Mouse (Mus musculus) limb, embryonic 12.5 days (tissue): ENCODE measurements around the gene G6pc3. TPM values are rescaled to one million over a fixed set of nuclear protein-coding genes. Genes with fewer than 3 reads are reported as not detected.
A peak's percentile ranks its signal among the peaks of the same experiment; 100 is the strongest.

Source experiments
- ATAC-seq: fragments of 200-750 bp; cut with Nextera tagmentation; 2 replicates; pipeline ENCODE4 v1.8.0; 2017; ENCODE audit warnings: low read depth, moderate TSS enrichment; ENCODE audit not compliant: insufficient number of reproducible peaks, insufficient read depth, low FRiP score, low TSS enrichment
- H3K27ac ChIP-seq: fragments of 300-500 bp; sonication (generic); 2 replicates; pipeline ENCODE4 v1.5.1; 2016; ENCODE audit warnings: mild to moderate bottlenecking, moderate library complexity
- H3K27me3 ChIP-seq: fragments of 300-500 bp; sonication (generic); 2 replicates; pipeline ENCODE4 v1.6.1; 2016; ENCODE audit warnings: mild to moderate bottlenecking, moderate library complexity
- H3K36me3 ChIP-seq: fragments of 300-500 bp; sonication (generic); 2 replicates; pipeline ENCODE4 v1.6.1; 2016; ENCODE audit warnings: mild to moderate bottlenecking, moderate library complexity
- H3K4me1 ChIP-seq: fragments of 300-500 bp; sonication (generic); replicated peaks from 2 replicates; pipeline ENCODE4 v1.6.1; 2016
- H3K4me2 ChIP-seq: fragments of 300-500 bp; sonication (generic); 2 replicates; pipeline ENCODE4 v1.6.1; 2016; ENCODE audit warnings: mild to moderate bottlenecking, moderate library complexity
- H3K4me3 ChIP-seq: fragments of 300-500 bp; sonication (generic); replicated peaks from 2 replicates; pipeline ENCODE4 v1.5.1; 2016; ENCODE audit warnings: mild to moderate bottlenecking
- H3K9ac ChIP-seq: fragments of 300-500 bp; sonication (generic); replicated peaks from 2 replicates; pipeline ENCODE4 v1.6.1; 2016; ENCODE audit warnings: mild to moderate bottlenecking, moderate library complexity
- H3K9me3 ChIP-seq: fragments of 300-500 bp; sonication (generic); 2 replicates; pipeline ENCODE4 v1.6.1; 2016; ENCODE audit warnings: mild to moderate bottlenecking, moderate library complexity
- WGBS: fragments of 180-500 bp; shearing (Covaris S2); methylation state at CpG from one replicate; pipeline ENCODE4 v1.1.7; 2016; 5-methylcytosine and 5-hydroxymethylcytosine counted together
- polyA plus RNA-seq: library from polyadenylated mRNA; unstranded; fragments of >200 nt; fragmentation: Nextera tagmentation; extraction: Ambion mirVana; gene quantifications from 2 replicates; pipeline ENCODE4 v1.2.1, GENCODE M21; 2016

G6pc3 gene
- polyA plus RNA-seq, 1 experiment from 2014 or later, result 36.8 TPM

GRCm38 (mm10) chr11:102190848-102191247 is 1.4 kb downstream of the G6pc3 start:
- H3K27me3 ChIP-seq, result no peaks in the 10 kb centered on the region
- H3K27ac ChIP-seq, result peak overlapping the region; percentile 62
- ATAC-seq, result no peak
- WGBS, result 36% methylated on average over 4 of the region's 4 CpGs
- peak overlapping the region; percentile 88 for H3K4me2 ChIP-seq
- H3K4me1 ChIP-seq, result peaks cover 17% of the 10 kb centered on the region
- peaks cover 37% of the 10 kb centered on the region for H3K36me3 ChIP-seq
- H3K4me3 ChIP-seq, result peak overlapping the region; percentile 62
- peak overlapping the region; percentile 42; the same call in 1 of the 2 replicates for H3K9ac ChIP-seq
- no peaks in the 10 kb centered on the region for H3K9me3 ChIP-seq

- no peak for ATAC-seq
- H3K4me2 ChIP-seq, result no peak overlapping the region
- H3K9ac ChIP-seq, result no peak overlapping the region
- no peak overlapping the region for H3K4me3 ChIP-seq
- peaks cover 17% of the 10 kb centered on the region for H3K4me1 ChIP-seq
- 85% methylated on average over 9 of the region's 9 CpGs for WGBS
- H3K27ac ChIP-seq, result no peak overlapping the region
- peaks cover 67% of the 10 kb centered on the region for H3K36me3 ChIP-seq
- H3K9me3 ChIP-seq, result no peaks in the 10 kb centered on the region
- no peaks in the 10 kb centered on the region for H3K27me3 ChIP-seq
These were observed 4.4 kb downstream of the G6pc3 start for GRCm38 (mm10) chr11:102193657-102194440.

GRCm38 (mm10) chr11:102196018-102196797 is 6.8 kb downstream of the G6pc3 start:
- Histone ChIP-seq H3K27me3 (no peaks in the 10 kb centered on the region), H3K27ac (no peak overlapping the region), H3K9ac (no peak overlapping the region), H3K4me2 (no peak overlapping the region), H3K36me3 (peaks cover 91% of the 10 kb centered on the region), H3K4me1 (peaks cover 11% of the 10 kb centered on the region), H3K4me3 (no peak overlapping the region), H3K9me3 (no peaks in the 10 kb centered on the region)
- WGBS, result 90% methylated on average over 21 of the region's 21 CpGs
- ATAC-seq, result no peak

- Histone ChIP-seq H3K4me2 (no peak overlapping the region), H3K9me3 (no peaks in the 10 kb centered on the region), H3K9ac (no peak overlapping the region), H3K27me3 (no peaks in the 10 kb centered on the region), H3K4me1 (peaks cover 8% of the 10 kb centered on the region; the same call in 1 of the 2 replicates), H3K36me3 (peaks cover 99% of the 10 kb centered on the region), H3K4me3 (no peak overlapping the region), H3K27ac (no peak overlapping the region)
- WGBS, result 58% methylated on average over 6 of the region's 6 CpGs
- ATAC-seq, result no peak
These were observed 8.8 kb downstream of the G6pc3 start for GRCm38 (mm10) chr11:102198245-102198644.

GRCm38 (mm10) chr11:102199856-102200255 is 10.4 kb downstream of the G6pc3 start:
- ATAC-seq, result no peak
- Histone ChIP-seq H3K4me1 (peaks cover 8% of the 10 kb centered on the region; the same call in 1 of the 2 replicates), H3K27me3 (no peaks in the 10 kb centered on the region), H3K4me3 (no peak overlapping the region), H3K9ac (no peak overlapping the region), H3K9me3 (no peaks in the 10 kb centered on the region), H3K36me3 (peaks cover 99% of the 10 kb centered on the region), H3K4me2 (no peak overlapping the region), H3K27ac (no peak overlapping the region)
- WGBS, result 30% methylated on average over 9 of the region's 9 CpGs

- H3K36me3 ChIP-seq, result peaks cover 99% of the 10 kb centered on the region
- H3K4me1 ChIP-seq, result peaks cover 9% of the 10 kb centered on the region
- no peak for ATAC-seq
- H3K27ac ChIP-seq, result no peak overlapping the region
- WGBS, result 78% methylated on average over 12 of the region's 12 CpGs
- no peak overlapping the region for H3K4me3 ChIP-seq
- no peak overlapping the region for H3K9ac ChIP-seq
- H3K4me2 ChIP-seq, result no peak overlapping the region
- H3K9me3 ChIP-seq, result no peaks in the 10 kb centered on the region
- H3K27me3 ChIP-seq, result no peaks in the 10 kb centered on the region
These were observed 12.0 kb downstream of the G6pc3 start for GRCm38 (mm10) chr11:102201408-102201821.

GRCm38 (mm10) chr11:102206481-102206880 is 17.1 kb downstream of the G6pc3 start:
- Histone ChIP-seq H3K4me1 (peaks cover 38% of the 10 kb centered on the region), H3K36me3 (peaks cover 54% of the 10 kb centered on the region), H3K27me3 (no peaks in the 10 kb centered on the region), H3K4me3 (no peak overlapping the region), H3K27ac (no peak overlapping the region), H3K9me3 (no peaks in the 10 kb centered on the region), H3K4me2 (no peak overlapping the region), H3K9ac (no peak overlapping the region; the same call in 1 of the 2 replicates)
- 55% methylated on average over 28 of the region's 30 CpGs for WGBS
- ATAC-seq, result no peak

- Histone ChIP-seq H3K27ac (peak overlapping the region; percentile 50; the same call in 1 of the 2 replicates), H3K4me3 (no peak overlapping the region), H3K9ac (no peak overlapping the region), H3K27me3 (no peaks in the 10 kb centered on the region), H3K9me3 (no peaks in the 10 kb centered on the region), H3K4me2 (no peak overlapping the region), H3K36me3 (peaks cover 41% of the 10 kb centered on the region), H3K4me1 (peaks cover 45% of the 10 kb centered on the region)
- ATAC-seq, result peak; percentile 18; the same call in 1 of the 2 replicates
- WGBS, result 60% methylated on average over 11 of the region's 11 CpGs
These were observed 18.7 kb downstream of the G6pc3 start for GRCm38 (mm10) chr11:102207825-102208777.

GRCm38 (mm10) chr11:102208846-102209245 is 19.4 kb downstream of the G6pc3 start:
- H3K9ac ChIP-seq, result no peak overlapping the region
- no peak for ATAC-seq
- H3K4me2 ChIP-seq, result no peak overlapping the region
- WGBS, result 69% methylated on average over 3 of the region's 4 CpGs
- H3K4me1 ChIP-seq, result peaks cover 51% of the 10 kb centered on the region
- H3K9me3 ChIP-seq, result no peaks in the 10 kb centered on the region
- H3K27ac ChIP-seq, result peak overlapping the region; percentile 62; the same call in 1 of the 2 replicates
- H3K36me3 ChIP-seq, result peaks cover 34% of the 10 kb centered on the region
- H3K27me3 ChIP-seq, result no peaks in the 10 kb centered on the region
- H3K4me3 ChIP-seq, result no peak overlapping the region

GRCm38 (mm10) chr11:102209742-102210141 is 20.3 kb downstream of the G6pc3 start:
- Histone ChIP-seq H3K27ac (no peak overlapping the region), H3K4me2 (no peak overlapping the region), H3K4me3 (no peak overlapping the region), H3K9me3 (no peaks in the 10 kb centered on the region), H3K36me3 (peaks cover 25% of the 10 kb centered on the region), H3K27me3 (no peaks in the 10 kb centered on the region), H3K9ac (no peak overlapping the region), H3K4me1 (peaks cover 60% of the 10 kb centered on the region)
- WGBS, result 20% methylated on average over 2 of the region's 2 CpGs
- ATAC-seq, result no peak
